Mouse (Mus musculus): ENCODE measurements around the gene Foxn3. TPM values are rescaled to one million over a fixed set of nuclear protein-coding genes. Genes with fewer than 3 reads are reported as not detected.

Gene Foxn3
- total and polyA plus RNA-seq, 3 experiments = 9.7 to 26.8 (median 11.0) TPM

- in situ Hi-C loops (cut with MboI; ENCODE audit: low pct_ligation_motif_present, low pct_unique_long_range_greater_than_20kb, low sequenced_read_pairs) = no loop called here
- TF ChIP-seq KAT2A (IDR thresholded peaks at IDR 0.05; ENCODE audit: insufficient replicate concordance, low read length) = no peak
- no peak for TF ChIP-seq SIN3A (IDR thresholded peaks at IDR 0.05; ENCODE audit: low read length)
- TF ChIP-seq JUND (conservative IDR thresholded peaks at IDR 0.05; ENCODE audit: low read depth, low read length) = no peak
- TF ChIP-seq E2F4 (IDR thresholded peaks at IDR 0.05; ENCODE audit: insufficient replicate concordance, low read depth, low read length) = no peak
- TF ChIP-seq EP300 (IDR thresholded peaks at IDR 0.05; ENCODE audit: low read length) = no peak; the same call in 1 of the 2 replicates
- DNase-seq (ENCODE audit: extremely low read depth) = no peak
- Histone ChIP-seq H3K9ac (ENCODE audit: insufficient read depth, low read depth) (no peak overlapping the region; the same call in 1 of the 2 replicates), H3K9me3 (replicated peaks; ENCODE audit: low read length) (peaks cover 2% of the 10 kb centered on the region), H3K4me2 (ENCODE audit: insufficient read depth, low read depth, poor library complexity, severe bottlenecking) (peak overlapping the region; percentile 87), H3K4me3 (replicated peaks in 1 of 3; ENCODE audit: low read depth in 2 of 3, low read length in 2 of 3, poor library complexity in 1 of 3) (no peak overlapping the region), H3K79me2 (replicated peaks; ENCODE audit: control insufficient read depth, extremely low read depth, insufficient read depth, poor library complexity, severe bottlenecking) (no peaks in the 10 kb centered on the region), H3K27me3 (replicated peaks) (no peaks in the 10 kb centered on the region), H3K4me1 (ENCODE audit: control insufficient read depth in 1 of 2, insufficient read depth in 2 of 2) (peaks cover 0 to 30% of the 10 kb centered on the region in 2 experiments; a peak in 3 of 4 replicates), H3K36me3 (replicated peaks in 1 of 2; ENCODE audit: control insufficient read depth in 1 of 2, insufficient read depth in 1 of 2, low read length in 1 of 2) (peaks cover 0 to 8% of the 10 kb centered on the region in 2 experiments), H3K27ac (ENCODE audit: insufficient read depth, low read depth) (no peak overlapping the region)
- dilution Hi-C loops (cut with MboI; ENCODE audit: extremely low pct_ligation_motif_present, extremely low pct_unique_long_range_greater_than_20kb, low sequenced_read_pairs) = no loop called here
Observed at GRCm38 (mm10) chr12:99406254-99406653, 157.1 kb downstream of the Foxn3 start.

- Histone ChIP-seq H3K9me3 (replicated peaks; ENCODE audit: low read length) (peaks cover 2% of the 10 kb centered on the region), H3K4me3 (replicated peaks in 1 of 3; ENCODE audit: low read depth in 2 of 3, low read length in 2 of 3, poor library complexity in 1 of 3) (no peak overlapping the region)
Observed at GRCm38 (mm10) chr12:99405401-99405800, 158.0 kb downstream of the Foxn3 start.

GRCm38 (mm10) chr12:99403004-99403403 is 160.4 kb downstream of the Foxn3 start:
- H3K9me3 ChIP-seq (replicated peaks; ENCODE audit: low read length) = peaks cover 6% of the 10 kb centered on the region
- no peaks in the 10 kb centered on the region for H3K27me3 ChIP-seq (replicated peaks)
- TF ChIP-seq MAFK (IDR thresholded peaks at IDR 0.05; ENCODE audit: insufficient replicate concordance, low read length) (peak; percentile 82), JUND (conservative IDR thresholded peaks at IDR 0.05; ENCODE audit: low read depth, low read length) (no peak)
- in situ Hi-C loops (cut with MboI; ENCODE audit: low pct_ligation_motif_present, low pct_unique_long_range_greater_than_20kb, low sequenced_read_pairs) = no loop called here
- H3K27ac ChIP-seq (ENCODE audit: insufficient read depth, low read depth) = no peak overlapping the region
- H3K4me1 ChIP-seq (ENCODE audit: control insufficient read depth in 1 of 2, insufficient read depth in 2 of 2) = peaks cover 0 to 20% of the 10 kb centered on the region in 2 experiments; a peak in 3 of 4 replicates
- dilution Hi-C loops (cut with MboI; ENCODE audit: extremely low pct_ligation_motif_present, extremely low pct_unique_long_range_greater_than_20kb, low sequenced_read_pairs) = no loop called here
- no peak overlapping the region for H3K4me3 ChIP-seq (replicated peaks in 1 of 3; ENCODE audit: low read depth in 2 of 3, low read length in 2 of 3, poor library complexity in 1 of 3)
- H3K4me2 ChIP-seq (ENCODE audit: insufficient read depth, low read depth, poor library complexity, severe bottlenecking) = no peak overlapping the region
- H3K36me3 ChIP-seq (replicated peaks in 1 of 2; ENCODE audit: control insufficient read depth in 1 of 2, insufficient read depth in 1 of 2, low read length in 1 of 2) = peaks cover 0 to 11% of the 10 kb centered on the region in 2 experiments
- no peaks in the 10 kb centered on the region for H3K79me2 ChIP-seq (replicated peaks; ENCODE audit: control insufficient read depth, extremely low read depth, insufficient read depth, poor library complexity, severe bottlenecking)
- DNase-seq (ENCODE audit: extremely low read depth) = no peak
- no peak overlapping the region for H3K9ac ChIP-seq (ENCODE audit: insufficient read depth, low read depth)

More at GRCm38 (mm10) chr12:99405401-99405800, 158.0 kb downstream of the Foxn3 start:
- dilution Hi-C loops (cut with MboI; ENCODE audit: extremely low pct_ligation_motif_present, extremely low pct_unique_long_range_greater_than_20kb, low sequenced_read_pairs) = no loop called here
- Histone ChIP-seq H3K36me3 (replicated peaks in 1 of 2; ENCODE audit: control insufficient read depth in 1 of 2, insufficient read depth in 1 of 2, low read length in 1 of 2) (peaks cover 0 to 12% of the 10 kb centered on the region in 2 experiments), H3K27me3 (replicated peaks) (no peaks in the 10 kb centered on the region), H3K4me2 (ENCODE audit: insufficient read depth, low read depth, poor library complexity, severe bottlenecking) (no peak overlapping the region), H3K27ac (ENCODE audit: insufficient read depth, low read depth) (no peak overlapping the region), H3K4me1 (ENCODE audit: control insufficient read depth in 1 of 2, insufficient read depth in 2 of 2) (peaks cover 0 to 30% of the 10 kb centered on the region in 2 experiments; a peak in 3 of 4 replicates), H3K79me2 (replicated peaks; ENCODE audit: control insufficient read depth, extremely low read depth, insufficient read depth, poor library complexity, severe bottlenecking) (no peaks in the 10 kb centered on the region), H3K9ac (ENCODE audit: insufficient read depth, low read depth) (no peak overlapping the region)
- in situ Hi-C loops (cut with MboI; ENCODE audit: low pct_ligation_motif_present, low pct_unique_long_range_greater_than_20kb, low sequenced_read_pairs) = no loop called here
- no peak for DNase-seq (ENCODE audit: extremely low read depth)
- TF ChIP-seq CTCF (conservative IDR thresholded peaks at IDR 0.05 in 1 of 2, IDR thresholded peaks at IDR 0.05 in 1 of 2; ENCODE audit: low read depth in 2 of 2, low read length in 2 of 2) (no peak), RAD21 (IDR thresholded peaks at IDR 0.05; ENCODE audit: low read depth, low read length) (no peak), ELF1 (IDR thresholded peaks at IDR 0.05; ENCODE audit: low read depth, low read length) (no peak), MAX (IDR thresholded peaks at IDR 0.05; ENCODE audit: low read length) (no peak), MAFK (IDR thresholded peaks at IDR 0.05; ENCODE audit: insufficient replicate concordance, low read length) (no peak), USF2 (conservative IDR thresholded peaks at IDR 0.05; ENCODE audit: low read depth, low read length) (no peak), POLR2AphosphoS2 (IDR thresholded peaks at IDR 0.05; ENCODE audit: low read depth, low read length) (no peak), IRF4 (IDR thresholded peaks at IDR 0.05; ENCODE audit: low read depth, low read length) (no peak), E2F4 (IDR thresholded peaks at IDR 0.05; ENCODE audit: insufficient replicate concordance, low read depth, low read length) (no peak), CHD2 (IDR thresholded peaks at IDR 0.05; ENCODE audit: low read length) (no peak), ZNF384 (IDR thresholded peaks at IDR 0.05; ENCODE audit: low read depth, low read length) (no peak), MYC (IDR thresholded peaks at IDR 0.05; ENCODE audit: low read depth, low read length) (no peak), TBP (conservative IDR thresholded peaks at IDR 0.05; ENCODE audit: low read depth, low read length) (no peak)

Measured in CH12.LX (cell line).